Mouse (Mus musculus) liver, postnatal 0 days (tissue): ENCODE measurements at regions not wholly inside any gene's neighbourhood (a gene's known extent, or its start where the extent isn't known, plus 50 kb on each side); places are given as distances from the start of the nearest gene placed in this dataset.

Source experiments
- ATAC-seq: fragments of 200-750 bp; cut with Nextera tagmentation; 2 replicates; pipeline ENCODE4 v1.8.0; 2017; ENCODE audit warnings: mild to moderate bottlenecking, moderate library complexity
- DNase-seq: peaks from one replicate; pipeline ENCODE4 v3.0.0-alpha.2; 2016
- H3K27ac ChIP-seq: fragments of 300-500 bp; sonication (generic); 2 replicates; pipeline ENCODE4 v1.5.1; 2014; ENCODE audit warnings: antibody characterized with exemption, moderate library complexity, mild to moderate bottlenecking, low read depth
- H3K27me3 ChIP-seq: fragments of 300-500 bp; sonication (generic); 2 replicates; pipeline ENCODE4 v1.6.1; 2014; ENCODE audit warnings: low read length, control low read depth, mixed read lengths; ENCODE audit not compliant: insufficient read depth
- H3K36me3 ChIP-seq: fragments of 300-500 bp; sonication (generic); replicated peaks from 2 replicates; pipeline ENCODE4 v1.6.1; 2014; ENCODE audit warnings: mild to moderate bottlenecking, control low read depth, low read length, moderate library complexity, mixed read lengths; ENCODE audit not compliant: insufficient read depth
- H3K4me1 ChIP-seq: fragments of 300-500 bp; sonication (generic); 2 replicates; pipeline ENCODE4 v1.6.1; 2014; ENCODE audit warnings: antibody characterized with exemption, mild to moderate bottlenecking, control low read depth; ENCODE audit not compliant: insufficient read depth
- H3K4me2 ChIP-seq: fragments of 300-500 bp; sonication (generic); 2 replicates; pipeline ENCODE4 v1.6.1; 2014; ENCODE audit warnings: low read depth, mild to moderate bottlenecking, low read length, moderate library complexity, mixed read lengths
- H3K4me3 ChIP-seq: fragments of 300-500 bp; sonication (generic); 2 replicates; pipeline ENCODE4 v1.5.1; 2014; ENCODE audit warnings: low read depth, low read length
- H3K9ac ChIP-seq: fragments of 300-500 bp; sonication (generic); replicated peaks from 2 replicates; pipeline ENCODE4 v1.6.1; 2014; ENCODE audit warnings: mild to moderate bottlenecking, moderate library complexity
- H3K9me3 ChIP-seq: fragments of 300-500 bp; sonication (generic); 2 replicates; pipeline ENCODE4 v1.6.1; 2016; ENCODE audit warnings: mild to moderate bottlenecking, control low read depth, low read length, mixed read lengths
- CTCF ChIP-seq: sonication (generic); IDR thresholded peaks from 2 replicates; pipeline ENCODE4 v1.5.1; 2016; ENCODE audit warnings: antibody characterized with exemption, low read depth
- EP300 ChIP-seq: IDR thresholded peaks from 2 replicates; pipeline ENCODE4 v1.6.1; 2016; ENCODE audit warnings: antibody characterized with exemption, low read depth, mild to moderate bottlenecking
- WGBS: fragments of 180-500 bp; shearing (Covaris S2); extraction: QIAGEN DNeasy Blood & Tissue Kit; methylation state at CpG from one replicate; pipeline ENCODE4 v1.1.7; 2014; ENCODE audit not compliant: insufficient replicate concordance; 5-methylcytosine and 5-hydroxymethylcytosine counted together

GRCm38 (mm10) chr19:27553266-27553665 lies 123.6 kb upstream of the Pum3 start:
- Histone ChIP-seq H3K27me3 (no peaks in the 10 kb centered on the region), H3K36me3 (no peaks in the 10 kb centered on the region), H3K9ac (no peak overlapping the region), H3K4me3 (no peak overlapping the region), H3K4me2 (no peak overlapping the region), H3K27ac (no peak overlapping the region), H3K9me3 (no peaks in the 10 kb centered on the region), H3K4me1 (no peaks in the 10 kb centered on the region)
- ATAC-seq = no peak
- 74% methylated on average over 11 of the region's 11 CpGs for WGBS
- DNase-seq = no peak
- TF ChIP-seq EP300 (no peak), CTCF (no peak)

- Histone ChIP-seq H3K4me2 (no peak overlapping the region), H3K36me3 (no peaks in the 10 kb centered on the region), H3K9me3 (no peaks in the 10 kb centered on the region), H3K27ac (no peak overlapping the region), H3K27me3 (no peaks in the 10 kb centered on the region), H3K4me3 (no peak overlapping the region), H3K4me1 (no peaks in the 10 kb centered on the region), H3K9ac (no peak overlapping the region)
- 75% methylated on average over 3 of the region's 3 CpGs for WGBS
- DNase-seq (no peak), ATAC-seq (no peak)
- TF ChIP-seq CTCF (no peak), EP300 (no peak)
Observed at GRCm38 (mm10) chr19:27537746-27538145, 108.1 kb upstream of the Pum3 start.

GRCm38 (mm10) chr19:27537066-27537465 lies 107.4 kb upstream of the Pum3 start:
- TF ChIP-seq EP300 = no peak
- no peak for TF ChIP-seq CTCF
- no peaks in the 10 kb centered on the region for H3K4me1 ChIP-seq
- H3K4me2 ChIP-seq = no peak overlapping the region
- H3K9me3 ChIP-seq = no peaks in the 10 kb centered on the region
- ATAC-seq (no peak), DNase-seq (no peak)
- 70% methylated on average over 9 of the region's 9 CpGs for WGBS
- no peak overlapping the region for H3K9ac ChIP-seq
- no peaks in the 10 kb centered on the region for H3K27me3 ChIP-seq
- no peak overlapping the region for H3K4me3 ChIP-seq
- no peak overlapping the region for H3K27ac ChIP-seq
- H3K36me3 ChIP-seq = no peaks in the 10 kb centered on the region

- H3K36me3 ChIP-seq = no peaks in the 10 kb centered on the region
- no peaks in the 10 kb centered on the region for H3K9me3 ChIP-seq
- no peak overlapping the region for H3K27ac ChIP-seq
- H3K4me2 ChIP-seq = no peak overlapping the region
- H3K4me3 ChIP-seq = no peak overlapping the region
- no peak for ATAC-seq
- no peak overlapping the region for H3K9ac ChIP-seq
- H3K27me3 ChIP-seq = no peaks in the 10 kb centered on the region
- DNase-seq = no peak
- TF ChIP-seq CTCF = no peak
- no peak for TF ChIP-seq EP300
- 74% methylated on average over 6 of the region's 6 CpGs for WGBS
- no peaks in the 10 kb centered on the region for H3K4me1 ChIP-seq
Observed at GRCm38 (mm10) chr19:27527940-27528558, 98.4 kb upstream of the Pum3 start.

GRCm38 (mm10) chr19:27519326-27520061 lies 89.9 kb upstream of the Pum3 start:
- WGBS = 68% methylated on average over 5 of the region's 5 CpGs
- no peaks in the 10 kb centered on the region for H3K4me1 ChIP-seq
- ATAC-seq (no peak), DNase-seq (no peak)
- H3K4me3 ChIP-seq = no peak overlapping the region
- H3K4me2 ChIP-seq = no peak overlapping the region
- no peak for TF ChIP-seq CTCF
- no peaks in the 10 kb centered on the region for H3K27me3 ChIP-seq
- no peak overlapping the region for H3K9ac ChIP-seq
- no peaks in the 10 kb centered on the region for H3K9me3 ChIP-seq
- no peaks in the 10 kb centered on the region for H3K36me3 ChIP-seq
- no peak overlapping the region for H3K27ac ChIP-seq

GRCm38 (mm10) chr19:27514267-27514666 lies 84.6 kb upstream of the Pum3 start:
- no peak for ATAC-seq
- H3K4me3 ChIP-seq = no peak overlapping the region
- no peak overlapping the region for H3K9ac ChIP-seq
- H3K27ac ChIP-seq = no peak overlapping the region
- no peak overlapping the region for H3K4me2 ChIP-seq
- 70% methylated on average over 3 of the region's 3 CpGs for WGBS
- DNase-seq = peak; percentile 17
- TF ChIP-seq CTCF (no peak), EP300 (no peak)
- H3K27me3 ChIP-seq = no peaks in the 10 kb centered on the region
- no peaks in the 10 kb centered on the region for H3K36me3 ChIP-seq
- H3K4me1 ChIP-seq = no peaks in the 10 kb centered on the region
- no peaks in the 10 kb centered on the region for H3K9me3 ChIP-seq
